Mouse (Mus musculus) midbrain, embryonic 15.5 days (tissue): Measurements from ENCODE around the gene Gm7075. TPM values are rescaled to one million over a fixed set of nuclear protein-coding genes. Genes with fewer than 3 reads are reported as not detected.
A peak's percentile ranks its signal among the peaks of the same experiment; 100 is the strongest.

Experiments
- ATAC-seq: fragments of 200-750 bp; cut with Nextera tagmentation; replicated peaks from 2 replicates; pipeline ENCODE4 v1.8.0; 2017; ENCODE audit warnings: moderate TSS enrichment
- H3K27ac ChIP-seq: fragments of 300-500 bp; sonication (generic); 2 replicates; pipeline ENCODE4 v1.5.1; 2015; ENCODE audit warnings: mild to moderate bottlenecking, inconsistent platforms
- H3K27me3 ChIP-seq: fragments of 300-500 bp; sonication (generic); replicated peaks from 2 replicates; pipeline ENCODE4 v1.6.1; 2015; ENCODE audit warnings: inconsistent platforms
- H3K36me3 ChIP-seq: fragments of 300-500 bp; sonication (generic); replicated peaks from 2 replicates; pipeline ENCODE4 v1.6.1; 2015; ENCODE audit warnings: inconsistent platforms
- H3K4me1 ChIP-seq: fragments of 300-500 bp; sonication (generic); 2 replicates; pipeline ENCODE4 v1.6.1; 2015; ENCODE audit warnings: inconsistent platforms
- H3K4me2 ChIP-seq: fragments of 300-500 bp; sonication (generic); 2 replicates; pipeline ENCODE4 v1.6.1; 2015; ENCODE audit warnings: inconsistent platforms, mild to moderate bottlenecking, moderate library complexity
- H3K4me3 ChIP-seq: fragments of 300-500 bp; sonication (generic); 2 replicates; pipeline ENCODE4 v1.5.1; 2015; ENCODE audit warnings: mild to moderate bottlenecking, inconsistent platforms
- H3K9ac ChIP-seq: fragments of 300-500 bp; sonication (generic); 2 replicates; pipeline ENCODE4 v1.6.1; 2015; ENCODE audit warnings: mild to moderate bottlenecking, inconsistent platforms
- H3K9me3 ChIP-seq: fragments of 300-500 bp; sonication (generic); 2 replicates; pipeline ENCODE4 v1.6.1; 2016; ENCODE audit warnings: inconsistent platforms
- WGBS: fragments of 180-500 bp; shearing (Covaris S2); methylation state at CpG from one replicate; pipeline ENCODE4 v1.1.7; 2015; ENCODE audit warnings: mixed read lengths; 5-methylcytosine and 5-hydroxymethylcytosine counted together
- polyA plus RNA-seq: library from polyadenylated mRNA; unstranded; fragments of >200 nt; fragmentation: Nextera tagmentation; extraction: Ambion mirVana; gene quantifications from 2 replicates; pipeline ENCODE4 v1.2.1, GENCODE M21; 2015

Gene Gm7075
- polyA plus RNA-seq, 1 experiment from 2014 or later: not detected

DNA sequence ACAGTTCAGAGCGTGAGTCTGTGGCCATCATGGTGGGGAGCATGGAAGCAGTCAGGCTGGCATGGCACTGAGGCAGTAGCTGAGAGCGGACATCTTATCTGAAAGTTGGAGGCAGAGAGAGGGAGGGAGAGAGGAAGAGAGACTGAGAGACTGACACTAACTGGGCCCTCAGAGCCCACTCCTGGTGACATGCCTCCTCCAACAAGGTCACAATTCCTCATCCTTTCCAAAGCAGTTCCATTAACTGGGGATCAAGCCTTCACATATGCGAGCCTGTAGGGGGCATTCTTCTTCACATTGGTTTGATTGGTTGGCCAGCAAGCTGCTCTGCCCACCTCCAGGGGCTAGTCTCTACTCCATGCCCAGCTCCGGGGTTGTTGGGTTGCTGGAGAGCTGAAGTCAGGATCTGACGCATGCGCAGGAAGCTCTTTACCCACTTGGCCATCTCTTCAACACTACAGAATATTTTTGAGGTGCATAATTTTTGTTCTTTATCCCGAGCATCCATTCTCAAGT, 9.7 kb upstream of the Gm7075 start:
- H3K27ac ChIP-seq: no peak overlapping the region
- H3K36me3 ChIP-seq: no peaks in the 10 kb centered on the region
- ATAC-seq: no peak
- no peak overlapping the region for H3K4me3 ChIP-seq
- H3K9ac ChIP-seq: no peak overlapping the region
- WGBS: 92% methylated on average over 7 of the region's 7 CpGs
- no peak overlapping the region for H3K4me2 ChIP-seq
- peaks cover 5% of the 10 kb centered on the region; the same call in 1 of the 2 replicates for H3K4me1 ChIP-seq
- no peaks in the 10 kb centered on the region for H3K27me3 ChIP-seq
- H3K9me3 ChIP-seq: no peaks in the 10 kb centered on the region

DNA sequence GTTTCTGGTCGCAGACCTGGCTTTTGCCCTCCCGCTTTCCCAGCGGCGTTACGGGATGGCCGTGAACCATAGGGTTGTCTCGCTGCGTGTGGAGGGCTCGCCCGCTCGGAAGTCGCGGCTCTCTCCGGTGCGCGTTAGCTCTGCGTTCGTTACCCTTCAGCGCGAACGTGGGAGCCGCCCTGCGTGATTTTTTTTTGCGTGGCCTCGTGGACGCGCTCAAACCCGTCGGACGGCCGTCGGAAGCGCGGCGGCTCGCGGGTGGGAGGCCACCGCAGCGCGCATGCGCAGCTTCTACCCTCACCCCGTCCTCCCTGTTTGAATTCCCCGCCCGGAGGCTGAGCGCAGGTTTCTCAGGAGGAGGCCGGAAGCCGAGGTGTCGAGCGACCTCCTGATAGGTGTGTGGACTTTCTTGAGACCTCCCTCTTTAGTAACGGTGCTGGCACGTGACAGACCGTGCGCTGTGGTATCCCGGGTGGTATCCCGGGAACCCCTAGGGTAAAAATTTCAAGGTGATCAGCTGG, 8.3 kb upstream of the Gm7075 start, which contains the start of gene Ctnna3:
Gene Ctnna3 (plus strand): TSS at position 314 of the 521 bp plus-strand sequence.
- Histone ChIP-seq H3K4me2 (peak within 1 kb of the TSS; percentile 90), H3K4me3 (peak within 1 kb of the TSS; percentile 80), H3K4me1 (peaks cover 5% of the 10 kb centered on the region; the same call in 1 of the 2 replicates), H3K9me3 (no peaks in the 10 kb centered on the region), H3K27me3 (no peaks in the 10 kb centered on the region), H3K27ac (peak within 1 kb of the TSS; percentile 80), H3K36me3 (no peaks in the 10 kb centered on the region), H3K9ac (peak within 1 kb of the TSS; percentile 59)
- 0% methylated on average over 55 of the region's 55 CpGs for WGBS
- ATAC-seq: peak; percentile 98

DNA sequence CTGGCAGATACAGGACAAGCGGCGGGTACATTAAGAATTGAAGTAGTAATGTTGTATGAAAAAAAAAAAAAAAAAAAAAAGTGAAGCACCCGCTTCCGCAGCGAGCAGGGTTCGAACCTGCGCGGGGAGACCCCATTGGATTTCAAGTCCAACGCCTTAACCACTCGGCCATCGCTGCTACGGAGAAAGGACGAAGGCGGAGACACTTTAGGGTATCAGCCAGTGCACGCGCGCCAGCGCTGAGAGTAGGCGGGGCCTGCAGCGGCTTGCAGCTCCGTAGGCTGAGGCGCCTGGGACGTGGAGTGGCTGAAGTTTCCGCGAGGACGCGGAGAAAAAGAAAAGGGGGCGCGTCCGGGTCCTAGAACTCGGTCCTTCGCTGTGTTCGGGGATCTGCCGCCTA, 7.8 kb upstream of the Gm7075 start:
- peak; percentile 96 for ATAC-seq
- peaks cover 5% of the 10 kb centered on the region; the same call in 1 of the 2 replicates for H3K4me1 ChIP-seq
- H3K9ac ChIP-seq: peak overlapping the region; percentile 59
- H3K36me3 ChIP-seq: no peaks in the 10 kb centered on the region
- H3K9me3 ChIP-seq: no peaks in the 10 kb centered on the region
- peak overlapping the region; percentile 90 for H3K4me2 ChIP-seq
- H3K27me3 ChIP-seq: no peaks in the 10 kb centered on the region
- H3K27ac ChIP-seq: peak overlapping the region; percentile 80
- under 1% methylated on average over 34 of the region's 34 CpGs for WGBS
- peak overlapping the region; percentile 80 for H3K4me3 ChIP-seq

DNA sequence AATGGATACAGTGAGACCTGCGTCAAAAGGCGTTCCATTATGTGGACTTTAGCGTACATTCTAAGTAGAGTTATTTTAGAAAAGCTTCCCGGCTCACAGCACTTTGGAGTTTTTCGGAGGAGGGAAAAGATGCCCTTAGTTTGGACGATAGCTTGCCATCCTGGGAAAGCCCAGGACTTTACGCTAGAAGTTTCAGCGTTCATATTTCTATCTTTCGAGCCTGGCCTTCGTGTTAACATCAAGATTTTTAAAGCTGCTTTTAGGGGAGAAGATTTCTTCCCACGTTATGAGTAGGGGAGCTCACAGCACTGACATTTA, 7.4 kb upstream of the Gm7075 start:
- H3K9ac ChIP-seq: peak overlapping the region; percentile 36
- 0 out of 2 replicates have a peak overlapping the region, but pooled peaks have one; percentile 41 for H3K27ac ChIP-seq
- no peaks in the 10 kb centered on the region for H3K27me3 ChIP-seq
- 3% methylated on average over 11 of the region's 11 CpGs for WGBS
- H3K36me3 ChIP-seq: no peaks in the 10 kb centered on the region
- no peaks in the 10 kb centered on the region for H3K9me3 ChIP-seq
- peaks cover 5% of the 10 kb centered on the region; the same call in 1 of the 2 replicates for H3K4me1 ChIP-seq
- peak overlapping the region; percentile 80 for H3K4me3 ChIP-seq
- no peak for ATAC-seq
- peak overlapping the region; percentile 90 for H3K4me2 ChIP-seq

DNA sequence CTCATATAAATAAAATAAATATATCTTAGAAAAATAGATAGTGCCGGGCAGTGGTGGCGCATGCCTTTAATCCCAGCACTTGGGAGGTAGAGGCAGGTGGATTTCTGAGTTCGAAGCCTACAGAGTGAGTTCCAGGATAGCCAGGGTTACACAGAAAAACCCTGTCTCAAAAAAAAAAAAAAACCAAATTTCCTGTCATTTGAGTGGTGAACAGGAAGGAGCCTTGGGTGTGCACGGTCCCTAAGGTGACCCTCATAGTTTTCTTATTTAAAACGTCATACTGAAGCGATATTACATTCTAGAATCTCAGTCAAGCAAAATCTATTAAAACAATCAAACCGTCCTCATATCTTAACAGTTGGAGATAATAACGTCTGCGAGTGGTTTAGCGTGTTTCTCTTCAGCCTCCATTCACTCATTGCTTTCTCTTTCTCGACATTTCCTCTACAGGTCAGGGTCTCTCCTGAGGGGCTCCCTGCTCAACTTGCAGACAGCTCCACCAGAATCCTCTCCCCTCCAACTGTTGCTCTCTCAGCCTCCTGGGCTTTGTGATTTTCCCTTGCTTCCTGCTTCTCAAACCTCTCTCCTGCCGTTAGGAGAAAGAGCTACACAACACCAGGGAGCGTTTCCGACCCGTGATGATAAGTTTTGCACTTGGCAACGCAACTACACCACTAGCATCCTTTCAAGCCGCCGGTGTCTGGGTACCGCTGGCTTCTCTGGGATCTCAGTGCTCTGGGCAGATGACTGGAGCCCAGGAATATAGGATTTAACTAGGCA, 6.8 kb upstream of the Gm7075 start:
- Histone ChIP-seq H3K4me3 (peak overlapping the region; percentile 80), H3K4me2 (peak overlapping the region; percentile 90), H3K36me3 (no peaks in the 10 kb centered on the region), H3K4me1 (peaks cover 5% of the 10 kb centered on the region; the same call in 1 of the 2 replicates), H3K27me3 (no peaks in the 10 kb centered on the region), H3K9ac (peak overlapping the region; percentile 36), H3K27ac (peak overlapping the region; percentile 41; the same call in 1 of the 2 replicates), H3K9me3 (no peaks in the 10 kb centered on the region)
- WGBS: 25% methylated on average over 19 of the region's 19 CpGs
- ATAC-seq: no peak

DNA sequence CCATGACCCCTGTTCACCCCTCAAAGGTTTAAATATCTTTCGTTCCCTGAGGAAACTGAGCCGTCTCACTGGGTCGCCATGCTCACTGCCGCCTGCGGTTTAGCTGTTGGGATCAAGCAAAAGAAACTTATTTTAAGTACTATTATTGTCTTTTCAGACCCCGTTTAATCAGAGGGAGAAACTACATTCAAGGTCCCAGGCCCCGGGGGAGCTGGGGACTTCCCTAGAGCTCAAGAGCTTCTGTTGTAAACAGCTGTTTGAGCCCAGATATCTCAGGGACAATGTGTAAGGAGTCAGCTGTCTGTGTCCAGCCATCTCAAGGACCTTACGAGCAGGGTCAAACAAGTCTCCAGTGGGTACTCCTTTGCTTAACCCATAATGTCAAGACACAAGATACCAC, 5.6 kb upstream of the Gm7075 start:
- H3K4me2 ChIP-seq: no peak overlapping the region
- H3K27me3 ChIP-seq: no peaks in the 10 kb centered on the region
- 80% methylated on average over 8 of the region's 8 CpGs for WGBS
- no peak overlapping the region for H3K4me3 ChIP-seq
- H3K9ac ChIP-seq: no peak overlapping the region
- no peak overlapping the region for H3K27ac ChIP-seq
- H3K4me1 ChIP-seq: peaks cover 5% of the 10 kb centered on the region; the same call in 1 of the 2 replicates
- no peaks in the 10 kb centered on the region for H3K9me3 ChIP-seq
- H3K36me3 ChIP-seq: no peaks in the 10 kb centered on the region
- ATAC-seq: no peak

DNA sequence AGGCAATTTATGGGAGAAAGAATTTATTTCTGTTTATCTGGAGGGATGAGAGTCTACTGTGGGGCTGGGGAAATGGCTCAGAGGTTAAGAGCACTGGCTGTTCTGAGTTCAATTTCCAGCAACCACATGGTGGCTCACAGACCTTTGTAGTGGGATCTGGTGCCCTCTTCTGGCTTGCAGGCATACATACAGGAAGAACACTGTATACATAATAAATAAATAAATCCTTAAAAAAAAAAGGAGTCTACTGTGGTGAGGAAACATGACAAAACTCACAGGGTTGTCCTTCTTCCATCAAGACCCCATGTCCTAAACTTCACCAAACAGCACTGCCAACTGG, 2.9 kb upstream of the Gm7075 start:
- no peak overlapping the region for H3K27ac ChIP-seq
- H3K9me3 ChIP-seq: no peaks in the 10 kb centered on the region
- H3K27me3 ChIP-seq: no peaks in the 10 kb centered on the region
- no peak overlapping the region for H3K9ac ChIP-seq
- H3K4me3 ChIP-seq: no peak overlapping the region
- ATAC-seq: no peak
- H3K4me1 ChIP-seq: peaks cover 5% of the 10 kb centered on the region; the same call in 1 of the 2 replicates
- no peaks in the 10 kb centered on the region for H3K36me3 ChIP-seq
- no peak overlapping the region for H3K4me2 ChIP-seq

DNA sequence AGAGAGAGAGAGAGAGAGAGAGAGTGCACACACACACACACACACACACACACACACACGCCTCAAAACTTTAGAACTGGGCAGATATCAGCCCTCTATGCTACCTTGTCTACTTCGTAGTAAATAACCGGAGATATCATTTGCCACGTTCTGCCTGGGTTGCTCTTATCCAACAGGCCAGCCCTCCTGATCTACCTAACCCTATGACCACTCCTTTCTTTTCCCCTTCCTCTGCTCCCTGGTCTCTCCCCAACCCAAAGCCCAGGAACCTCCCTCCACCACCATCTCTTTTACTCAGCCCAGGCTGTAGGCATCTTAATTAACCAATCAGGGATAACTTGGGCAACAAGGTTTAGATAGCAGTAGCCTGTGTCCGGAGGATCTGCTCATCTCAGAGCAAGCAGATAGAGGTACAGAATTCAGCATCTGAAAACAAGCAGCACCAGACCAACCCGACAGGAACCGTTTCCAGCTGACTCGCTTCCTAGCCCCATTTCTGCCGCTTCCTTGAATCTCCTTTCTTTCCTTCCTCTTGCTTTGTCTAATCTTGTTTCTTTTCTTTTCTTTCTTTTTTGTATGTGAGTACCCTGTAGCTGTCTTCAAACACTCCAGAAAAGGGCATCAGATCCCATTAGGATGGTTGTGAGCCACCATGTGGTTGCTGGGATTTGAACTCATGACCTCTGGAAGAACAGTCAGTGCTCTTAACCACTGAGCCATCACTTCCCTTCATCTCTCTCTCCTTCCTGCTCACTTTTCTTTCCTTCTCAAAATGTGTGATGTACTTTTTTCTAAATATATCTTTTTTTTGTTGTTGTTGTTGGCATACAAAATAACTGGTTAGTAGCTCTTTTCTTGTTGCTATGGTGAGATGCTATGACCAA, 2.2 kb upstream of the Gm7075 start:
- Histone ChIP-seq H3K27ac (no peak overlapping the region), H3K9ac (no peak overlapping the region), H3K9me3 (no peaks in the 10 kb centered on the region), H3K4me2 (no peak overlapping the region), H3K4me1 (peaks cover 5% of the 10 kb centered on the region; the same call in 1 of the 2 replicates), H3K27me3 (no peaks in the 10 kb centered on the region), H3K4me3 (no peak overlapping the region), H3K36me3 (no peaks in the 10 kb centered on the region)
- no peak for ATAC-seq
- WGBS: 84% methylated on average over 9 of the region's 9 CpGs

DNA sequence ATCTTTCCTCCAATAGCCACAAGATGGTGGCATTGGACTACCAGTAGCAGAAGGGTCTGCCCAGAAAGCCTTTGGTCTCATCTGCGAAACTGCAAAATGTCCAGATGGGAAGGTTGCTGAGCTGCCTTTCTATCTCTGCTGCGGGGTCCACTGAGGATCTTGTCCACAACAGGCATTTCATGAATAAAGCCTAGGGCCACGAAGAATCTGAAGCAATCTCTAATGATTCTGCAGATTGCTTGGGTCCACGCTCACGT, 1.1 kb upstream of the Gm7075 start:
- H3K9ac ChIP-seq: no peak overlapping the region
- H3K9me3 ChIP-seq: no peaks in the 10 kb centered on the region
- ATAC-seq: no peak
- H3K27me3 ChIP-seq: no peaks in the 10 kb centered on the region
- H3K4me1 ChIP-seq: no peaks in the 10 kb centered on the region
- no peak overlapping the region for H3K4me3 ChIP-seq
- no peaks in the 10 kb centered on the region for H3K36me3 ChIP-seq
- WGBS: 84% methylated on average over 5 of the region's 5 CpGs
- no peak overlapping the region for H3K4me2 ChIP-seq
- no peak overlapping the region for H3K27ac ChIP-seq

DNA sequence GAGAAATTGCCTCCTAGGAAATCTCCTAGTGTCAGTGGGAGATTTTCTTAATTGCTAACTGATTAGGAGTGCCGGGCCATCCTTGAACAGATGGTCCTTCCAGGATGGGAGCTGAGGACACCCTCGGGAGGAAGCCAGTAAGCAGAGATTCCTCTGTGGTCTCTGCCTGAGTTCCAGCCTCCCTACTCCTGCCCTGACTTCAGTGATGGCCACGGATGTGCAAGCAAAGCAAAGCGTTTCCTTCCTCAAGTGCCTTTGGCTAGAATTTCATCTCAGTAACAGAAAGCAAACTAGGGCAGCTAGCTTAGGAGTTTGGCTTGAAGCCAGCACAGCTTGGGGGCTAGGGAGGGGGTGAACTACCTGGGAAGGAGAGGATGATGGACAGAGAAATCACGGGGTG, 4.5 kb downstream of the Gm7075 start:
- Histone ChIP-seq H3K27me3 (no peaks in the 10 kb centered on the region), H3K4me3 (no peak overlapping the region), H3K9me3 (no peaks in the 10 kb centered on the region), H3K9ac (no peak overlapping the region), H3K4me1 (no peaks in the 10 kb centered on the region), H3K4me2 (no peak overlapping the region), H3K27ac (no peak overlapping the region), H3K36me3 (no peaks in the 10 kb centered on the region)
- 73% methylated on average over 5 of the region's 5 CpGs for WGBS
- ATAC-seq: no peak

DNA sequence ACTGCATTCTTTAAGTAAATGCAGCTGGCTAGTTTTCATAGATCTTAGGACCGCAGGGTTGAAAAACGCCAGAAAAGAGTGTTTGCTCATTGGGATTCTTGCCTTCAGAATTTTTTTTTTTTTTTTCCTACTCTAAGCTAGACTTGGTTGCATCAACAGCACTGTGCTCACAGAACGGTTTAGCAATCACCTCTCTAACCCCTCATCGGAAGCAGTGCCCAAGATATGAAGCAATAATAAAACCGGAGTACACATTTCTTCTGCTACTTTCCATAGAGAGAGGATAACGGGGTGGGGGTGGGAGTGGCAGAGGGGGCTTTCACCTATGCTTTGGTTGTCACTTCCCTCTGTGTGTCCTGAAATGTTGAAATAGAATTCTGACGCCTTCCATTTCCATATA, 5.7 kb downstream of the Gm7075 start:
- Histone ChIP-seq H3K27me3 (no peaks in the 10 kb centered on the region), H3K9me3 (no peaks in the 10 kb centered on the region), H3K36me3 (no peaks in the 10 kb centered on the region), H3K9ac (no peak overlapping the region), H3K27ac (no peak overlapping the region), H3K4me2 (0 out of 2 replicates have a peak overlapping the region, but pooled peaks have one; percentile 11), H3K4me1 (no peaks in the 10 kb centered on the region), H3K4me3 (0 out of 2 replicates have a peak overlapping the region, but pooled peaks have one; percentile 6)
- 61% methylated on average over 7 of the region's 7 CpGs for WGBS
- ATAC-seq: no peak

DNA sequence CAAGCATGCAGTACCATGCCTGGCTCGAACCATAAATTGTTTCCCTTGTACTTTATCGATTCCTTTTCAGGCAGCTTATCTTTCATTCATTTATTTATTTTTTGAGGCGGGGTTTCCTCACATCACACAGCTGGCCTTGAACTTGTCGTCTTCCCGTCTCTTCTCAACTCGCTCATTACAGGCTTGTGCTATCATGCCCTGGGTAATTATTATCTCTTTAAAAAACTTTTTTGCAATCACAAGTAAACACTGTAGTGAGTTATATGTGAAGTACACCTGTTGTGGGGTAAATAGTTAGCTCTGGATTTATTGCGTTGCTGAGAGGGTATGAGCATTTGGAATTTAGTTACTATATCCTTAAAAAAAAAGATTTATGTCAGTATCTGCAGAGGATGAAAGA, 6.3 kb downstream of the Gm7075 start:
- Histone ChIP-seq H3K9ac (no peak overlapping the region), H3K4me1 (no peaks in the 10 kb centered on the region), H3K9me3 (no peaks in the 10 kb centered on the region), H3K27ac (no peak overlapping the region), H3K27me3 (no peaks in the 10 kb centered on the region), H3K36me3 (no peaks in the 10 kb centered on the region), H3K4me2 (no peak overlapping the region), H3K4me3 (no peak overlapping the region)
- ATAC-seq: no peak
- 88% methylated on average over 7 of the region's 7 CpGs for WGBS
